In the genomic region with DNA sequence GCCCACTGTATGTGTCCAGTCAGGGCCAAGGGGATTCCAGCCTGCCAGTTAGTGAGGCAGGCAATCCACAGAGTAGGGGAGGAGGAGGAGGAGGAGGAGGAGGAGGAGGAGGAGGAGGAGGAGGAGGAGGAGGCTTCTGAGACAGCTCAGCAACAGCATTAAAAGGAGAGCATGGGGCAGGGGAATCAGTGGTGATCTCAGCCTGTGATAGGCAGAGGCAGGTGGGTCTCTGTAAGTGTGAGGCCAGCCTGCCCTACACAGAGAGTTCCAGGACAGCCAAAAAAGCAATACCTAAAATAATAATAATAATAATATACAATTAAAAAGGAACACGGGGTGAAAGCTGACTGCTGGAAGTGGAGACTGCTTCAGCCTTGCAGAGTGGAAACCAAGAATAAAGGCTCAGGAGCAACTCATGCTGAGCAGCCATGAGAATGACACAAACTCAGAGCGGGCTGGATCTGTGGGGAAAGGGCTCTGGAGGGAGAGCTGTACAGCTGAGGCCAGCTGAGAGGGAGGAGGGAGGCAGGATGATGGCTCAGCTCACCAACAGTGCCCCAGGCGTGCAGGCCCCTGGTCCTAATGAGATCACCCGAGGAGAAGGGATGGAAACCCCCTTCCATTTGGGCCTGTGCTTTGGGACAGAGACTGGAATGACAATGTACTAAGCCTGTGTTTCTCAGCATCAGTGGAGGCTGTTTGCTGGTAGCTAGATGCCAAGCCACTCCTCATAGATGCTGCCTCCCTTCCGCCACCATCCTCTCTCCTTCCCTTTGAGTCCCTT, we compare ENCODE assay signal across 21 mouse cellular contexts. TPM values are rescaled to one million over a fixed set of nuclear protein-coding genes. Genes with fewer than 3 reads are reported as not detected.
DNase-seq lines count a peak whose midpoint lies in the region; ATAC-seq and TF ChIP-seq lines count a peak whose summit lies in the region.
"Had no signal": no experiment of that assay in that cellular context is flagged by ENCODE, and none has a peak within 500 bp of the region (broad histone marks: within the 10 kb centered on the region; RNA-seq: fewer than 3 reads in every experiment).

No protein-coding gene starts in this region.

- TF ChIP-seq POLR2A in ES-Bruce4 (IDR thresholded peaks at IDR 0.05; ENCODE audit: insufficient read depth, low read length), result no peak
- no peak for TF ChIP-seq POLR2A in kidney, adult 2 months (IDR thresholded peaks at IDR 0.05; ENCODE audit: low read depth, low read length)

- no peaks in the 10 kb centered on the region for H3K79me2 ChIP-seq in C2C12 (ENCODE audit: control insufficient read depth, insufficient read depth)

- WGBS in limb, embryonic 15.5 days, result 53% methylated on average over 5 of the region's 5 CpGs
- 83% methylated on average over 5 of the region's 5 CpGs for WGBS in kidney, adult 2 months

- H3K4me2 ChIP-seq in limb, embryonic 15.5 days, result no peak overlapping the region
- H3K4me2 ChIP-seq: forebrain, embryonic 13.5 days; hindbrain, embryonic 12.5 days had no signal

- peak; percentile 62 for DNase-seq in ZHBTc4 (ENCODE audit: low read depth, low spot score)
- no peak for DNase-seq in ovary, postnatal 10 days (ENCODE audit: low spot score)
- no peak for DNase-seq in heart, adult 11 months
- DNase-seq in kidney, adult 2 months, result no peak
- DNase-seq: adrenal gland, postnatal 14 days; cerebellum, adult 2 months; cerebellum, postnatal 10 days; forebrain, postnatal 0 days; gastrocnemius, postnatal 36 days; heart, adult 18-20 months; heart, postnatal 10 days; heart, postnatal 4 days had no signal

- no peak overlapping the region for H3K4me3 ChIP-seq in C2C12 (ENCODE audit: insufficient read depth, poor library complexity, severe bottlenecking)
- H3K4me3 ChIP-seq in ES-Bruce4 (ENCODE audit: low read depth, low read length), result no peak overlapping the region
- H3K4me3 ChIP-seq in limb, embryonic 15.5 days, result no peak overlapping the region
- no peak overlapping the region for H3K4me3 ChIP-seq in kidney, adult 2 months (ENCODE audit: insufficient read depth, low read depth, low read length)
- H3K4me3 ChIP-seq: embryonic facial prominence, embryonic 10.5 days; forebrain, embryonic 13.5 days; heart, embryonic 10.5 days; hindbrain, embryonic 12.5 days had no signal

- 0 out of 2 replicates have a peak, but pooled peaks have one; percentile 54 for TF ChIP-seq EP300 in ES-Bruce4 (IDR thresholded peaks at IDR 0.05; ENCODE audit: insufficient read depth, low read depth, low read length)

- peak overlapping the region; percentile 99 for H3K27ac ChIP-seq in ES-Bruce4 (ENCODE audit: insufficient read depth, low read length)
- 0 out of 2 replicates have a peak overlapping the region, but pooled peaks have one; percentile 9 for H3K27ac ChIP-seq in limb, embryonic 15.5 days
- H3K27ac ChIP-seq in kidney, adult 2 months (ENCODE audit: insufficient read depth, low read depth, low read length), result no peak overlapping the region
- H3K27ac ChIP-seq: embryonic facial prominence, embryonic 10.5 days; forebrain, embryonic 13.5 days; heart, embryonic 10.5 days; hindbrain, embryonic 12.5 days had no signal

- H3K36me3 ChIP-seq in C2C12 (ENCODE audit: control insufficient read depth, insufficient read depth), result no peaks in the 10 kb centered on the region
- H3K36me3 ChIP-seq in ES-Bruce4 (ENCODE audit: control insufficient read depth, insufficient read depth, low read length, poor library complexity, severe bottlenecking), result no peaks in the 10 kb centered on the region; the same call in 1 of the 2 replicates
- H3K36me3 ChIP-seq in limb, embryonic 15.5 days, result no peaks in the 10 kb centered on the region
- H3K36me3 ChIP-seq in kidney, adult 2 months (ENCODE audit: control insufficient read depth, insufficient read depth, low read length), result no peaks in the 10 kb centered on the region
- H3K36me3 ChIP-seq: embryonic facial prominence, embryonic 10.5 days; heart, embryonic 10.5 days; hindbrain, embryonic 12.5 days had no signal

- H3K9ac ChIP-seq in ES-Bruce4 (ENCODE audit: low read depth, poor library complexity, severe bottlenecking), result peak overlapping the region; percentile 51
- H3K9ac ChIP-seq in limb, embryonic 15.5 days, result no peak overlapping the region
- H3K9ac ChIP-seq: forebrain, embryonic 13.5 days; forebrain, postnatal 0 days; hindbrain, embryonic 12.5 days had no signal

- H3ac ChIP-seq in C2C12 (ENCODE audit: control insufficient read depth, insufficient read length, low read depth), result no peak overlapping the region

- H3K9me3 ChIP-seq in ES-Bruce4 (replicated peaks; ENCODE audit: control insufficient read depth, insufficient read depth, low read length, poor library complexity, severe bottlenecking), result peaks cover 10% of the 10 kb centered on the region; the same call in 1 of the 2 replicates
- H3K9me3 ChIP-seq in limb, embryonic 15.5 days, result no peaks in the 10 kb centered on the region
- H3K9me3 ChIP-seq: embryonic facial prominence, embryonic 10.5 days; forebrain, embryonic 13.5 days; heart, embryonic 10.5 days; hindbrain, embryonic 12.5 days had no signal

- peaks cover 7% of the 10 kb centered on the region for H3K4me1 ChIP-seq in ES-Bruce4 (ENCODE audit: control insufficient read depth, insufficient read depth, low read length)
- H3K4me1 ChIP-seq in limb, embryonic 15.5 days, result peaks cover 18% of the 10 kb centered on the region
- no peaks in the 10 kb centered on the region; the same call in 1 of the 2 replicates for H3K4me1 ChIP-seq in kidney, adult 2 months (ENCODE audit: control insufficient read depth, insufficient read depth, low read length)
- H3K4me1 ChIP-seq: forebrain, embryonic 13.5 days had no signal

- no peak for ATAC-seq in limb, embryonic 15.5 days (ENCODE audit: insufficient number of reproducible peaks, low FRiP score, low TSS enrichment, low read depth)
- ATAC-seq: forebrain, embryonic 13.5 days; forebrain, postnatal 0 days; hindbrain, embryonic 16.5 days; inflammation-experienced regulatory T-cells, adult 6 months had no signal

- TF ChIP-seq CTCF in C2C12 (IDR thresholded peaks at IDR 0.05; ENCODE audit: control insufficient read depth, insufficient read depth, insufficient read length) (no peak), ES-Bruce4 (IDR thresholded peaks at IDR 0.05; ENCODE audit: low read depth, low read length) (no peak)
- TF ChIP-seq CTCF in kidney, adult 2 months (conservative IDR thresholded peaks at IDR 0.05; ENCODE audit: insufficient read depth, insufficient read length, low read depth, low read length), result no peak

- no peaks in the 10 kb centered on the region for H3K79me3 ChIP-seq in C2C12 (ENCODE audit: low read depth)

- no peaks in the 10 kb centered on the region for H3K27me3 ChIP-seq in C2C12 (ENCODE audit: control insufficient read depth, insufficient read depth, insufficient read length)
- no peaks in the 10 kb centered on the region for H3K27me3 ChIP-seq in ES-Bruce4 (ENCODE audit: control insufficient read depth, insufficient read depth, low read length, poor library complexity, severe bottlenecking)
- H3K27me3 ChIP-seq in limb, embryonic 15.5 days, result no peaks in the 10 kb centered on the region
- H3K27me3 ChIP-seq in kidney, adult 2 months (replicated peaks; ENCODE audit: control insufficient read depth, insufficient read depth, low read length), result no peaks in the 10 kb centered on the region
- H3K27me3 ChIP-seq: forebrain, embryonic 13.5 days; hindbrain, embryonic 12.5 days had no signal

TF ChIP-seq in C2C12, 6 proteins besides CTCF, POLR2A, EP300 and RAD21:
- TF ChIP-seq USF1 (IDR thresholded peaks at IDR 0.05; ENCODE audit: low read depth), result no peak
- peak; percentile 79 for TF ChIP-seq MYOD1 (IDR thresholded peaks at IDR 0.05; ENCODE audit: control insufficient read depth, insufficient read length, low read depth)
TF ChIP-seq in C2C12: peak in this region for 1.

RNA-seq across cellular contexts. Expression of gene Plekhg6, which starts 54.3 kb away (rescaled TPM):
- 0.09 TPM for polyA plus RNA-seq in C2C12 (2012; fragmentation: generic; extraction: Trizol)
- polyA plus RNA-seq in ES-Bruce4 (2011; ENCODE audit: insufficient read depth, insufficient read length, low read depth, missing spikeins), result 2.3 and 2.5 TPM in 2 replicates
- polyA plus RNA-seq in limb, embryonic 15.5 days (2015; fragmentation: Nextera tagmentation; extraction: Ambion mirVana), result 4.2 and 4.5 TPM in 2 replicates
- polyA plus RNA-seq in kidney, adult 2 months (2012; rRNA removed), result 6.1 and 7.1 TPM in 2 replicates
- polyA plus RNA-seq: inflammation-experienced regulatory T-cells, adult 6 months had no signal

RNA-seq across cellular contexts. Expression of gene Cd9, which starts 59.7 kb away (rescaled TPM):
- polyA plus RNA-seq in C2C12 (2012; fragmentation: generic; extraction: Trizol) (236 TPM), ES-Bruce4 (2011; ENCODE audit: insufficient read depth, insufficient read length, low read depth, missing spikeins) (417 and 439 TPM in 2 replicates)
- 490 and 511 TPM in 2 replicates for polyA plus RNA-seq in limb, embryonic 15.5 days (2015; fragmentation: Nextera tagmentation; extraction: Ambion mirVana)
- 138 and 140 TPM in 2 replicates for polyA plus RNA-seq in kidney, adult 2 months (2012; rRNA removed)
